Comparison of ENCODE assay signal across 25 mouse cellular contexts in genomic region chr2:21665721-21666120, GRCm38 (mm10).
"Had no signal": no experiment of that assay in that cellular context is flagged by ENCODE, and none has a peak within 500 bp of the region (broad histone marks: within the 10 kb centered on the region; RNA-seq: fewer than 3 reads in every experiment).

No protein-coding gene starts in this region.

- H3K27ac ChIP-seq: heart, adult 2 months; heart, embryonic 13.5 days; heart, embryonic 15.5 days; hindbrain, embryonic 13.5 days; hindbrain, embryonic 15.5 days; hindbrain, postnatal 0 days; kidney, embryonic 15.5 days; kidney, postnatal 0 days; limb, embryonic 13.5 days; limb, embryonic 15.5 days; liver, embryonic 12.5 days; liver, embryonic 14.5 days had no signal

- DNase-seq: forebrain, postnatal 0 days; gastrocnemius, postnatal 14 days; gastrocnemius, postnatal 36 days; heart, adult 11 months; heart, adult 2 months; heart, postnatal 14 days; heart, postnatal 36 days; kidney, adult 11 months; kidney, adult 2 months; kidney, adult 9 months; kidney, postnatal 14 days; kidney, postnatal 36 days; layer of hippocampus, adult 9-11 months; layer of hippocampus, postnatal 36 days had no signal

- H3K4me3 ChIP-seq: heart, adult 2 months; heart, embryonic 13.5 days; heart, embryonic 15.5 days; hindbrain, embryonic 13.5 days; hindbrain, embryonic 15.5 days; kidney, embryonic 15.5 days; limb, embryonic 13.5 days; limb, embryonic 15.5 days; liver, embryonic 12.5 days had no signal
